7 mouse cellular contexts compared by ENCODE assay signal in the genomic region with DNA sequence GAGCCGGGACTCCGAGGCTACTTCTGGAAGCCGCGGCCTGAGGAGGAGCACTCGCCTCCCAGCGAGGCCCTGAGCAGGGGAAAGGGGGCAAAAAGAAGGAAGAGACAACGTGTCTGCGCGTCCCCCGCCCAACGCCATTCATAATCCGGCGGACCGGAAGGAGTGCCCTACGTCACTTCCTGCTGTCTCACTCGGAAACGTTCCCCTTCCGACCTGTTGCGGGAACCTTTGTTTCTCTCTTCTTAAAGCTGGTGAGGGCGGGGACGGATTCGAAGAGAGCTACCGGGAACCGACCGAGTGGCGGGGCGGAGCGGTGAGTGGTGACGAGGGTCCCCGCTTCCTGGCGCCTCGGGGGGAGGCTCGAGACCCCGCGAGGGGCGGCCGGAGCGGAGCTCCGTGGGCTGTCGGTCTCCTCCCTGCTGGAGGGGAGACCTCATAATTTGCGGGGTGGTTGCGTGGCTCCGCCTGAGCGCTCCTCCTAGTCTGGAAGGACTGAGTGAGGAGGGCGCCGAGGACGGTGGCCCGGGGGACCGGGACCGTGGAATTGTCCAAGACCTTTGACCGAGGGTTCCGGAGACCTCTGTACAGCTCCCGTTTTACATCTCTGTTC. TPM values are rescaled to one million over a fixed set of nuclear protein-coding genes. Genes with fewer than 3 reads are reported as not detected.
DNase-seq lines count a peak whose midpoint lies in the region; ATAC-seq lines count a peak whose summit lies in the region.

Gene Ints12, plus strand, starts transcription at position 177 of the 610 bp plus-strand sequence.
Gene Gstcd, minus strand, starts transcription at position 370 of the 610 bp plus-strand sequence.

- H3K27ac ChIP-seq in embryonic facial prominence, embryonic 12.5 days, result peak within 1 kb of the TSS; percentile 99
- peak within 1 kb of the TSS; percentile 97 for H3K27ac ChIP-seq in limb, embryonic 11.5 days (replicated peaks; ENCODE audit: low read depth, low read length)
- H3K27ac ChIP-seq in midbrain, embryonic 14.5 days (replicated peaks; ENCODE audit: low read depth, low read length), result peak within 1 kb of the TSS; percentile 98

- no peaks in the 10 kb centered on the region for H3K27me3 ChIP-seq in embryonic facial prominence, embryonic 12.5 days
- no peaks in the 10 kb centered on the region for H3K27me3 ChIP-seq in limb, embryonic 11.5 days (ENCODE audit: control insufficient read depth, insufficient read depth, low read length)
- no peaks in the 10 kb centered on the region for H3K27me3 ChIP-seq in midbrain, embryonic 14.5 days (ENCODE audit: control insufficient read depth, insufficient read depth, low read length)

- no peaks in the 10 kb centered on the region for H3K9me3 ChIP-seq in embryonic facial prominence, embryonic 12.5 days
- no peaks in the 10 kb centered on the region for H3K9me3 ChIP-seq in limb, embryonic 11.5 days (ENCODE audit: control insufficient read depth, low read length)
- no peaks in the 10 kb centered on the region for H3K9me3 ChIP-seq in midbrain, embryonic 14.5 days (ENCODE audit: control insufficient read depth, low read length)

- ATAC-seq in embryonic facial prominence, embryonic 12.5 days (ENCODE audit: insufficient number of reproducible peaks, insufficient read depth, low FRiP score, low TSS enrichment), result peak; percentile 98
- ATAC-seq in limb, embryonic 11.5 days (ENCODE audit: insufficient number of reproducible peaks, low FRiP score, low TSS enrichment, low read depth), result peak; percentile 97
- ATAC-seq in midbrain, embryonic 14.5 days (ENCODE audit: low FRiP score, low TSS enrichment), result peak; percentile 98

- peaks cover 10% of the 10 kb centered on the region for H3K4me1 ChIP-seq in embryonic facial prominence, embryonic 12.5 days
- H3K4me1 ChIP-seq in limb, embryonic 11.5 days (ENCODE audit: control insufficient read depth, insufficient read depth, low read length), result no peaks in the 10 kb centered on the region
- H3K4me1 ChIP-seq in midbrain, embryonic 14.5 days (ENCODE audit: control insufficient read depth, insufficient read depth, low read length), result peaks cover 15% of the 10 kb centered on the region

- WGBS in embryonic facial prominence, embryonic 12.5 days, result under 1% methylated on average over 53 of the region's 53 CpGs
- under 1% methylated on average over 47 of the region's 53 CpGs for WGBS in limb, embryonic 11.5 days
- under 1% methylated on average over 53 of the region's 53 CpGs for WGBS in midbrain, embryonic 14.5 days

- H3K9ac ChIP-seq in embryonic facial prominence, embryonic 12.5 days, result peak within 1 kb of the TSS; percentile 96
- peak within 1 kb of the TSS; percentile 99 for H3K9ac ChIP-seq in limb, embryonic 11.5 days (ENCODE audit: low read length)
- H3K9ac ChIP-seq in midbrain, embryonic 14.5 days (replicated peaks; ENCODE audit: low read length), result peak within 1 kb of the TSS; percentile 93

- DNase-seq in adrenal gland, postnatal 25 days, result peak; percentile 88
- DNase-seq in heart, adult 11 months, result peak; percentile 99
- DNase-seq in kidney, adult 18-20 months, result peak; percentile 93
- peak; percentile 95 for DNase-seq in limb, embryonic 11.5 days (ENCODE audit: low spot score)
- peak; percentile 99 for DNase-seq in midbrain, embryonic 14.5 days
- peak; percentile 79 to 88 for DNase-seq in spleen, adult 18-20 months

- H3K4me2 ChIP-seq in embryonic facial prominence, embryonic 12.5 days (replicated peaks), result peak within 1 kb of the TSS; percentile 60
- H3K4me2 ChIP-seq in limb, embryonic 11.5 days (ENCODE audit: low read depth, severe bottlenecking), result peak within 1 kb of the TSS; percentile 65
- H3K4me2 ChIP-seq in midbrain, embryonic 14.5 days (ENCODE audit: low read length), result peak within 1 kb of the TSS; percentile 62

- H3K36me3 ChIP-seq in embryonic facial prominence, embryonic 12.5 days, result no peaks in the 10 kb centered on the region
- no peaks in the 10 kb centered on the region for H3K36me3 ChIP-seq in limb, embryonic 11.5 days (ENCODE audit: control insufficient read depth, insufficient read depth, low read length)
- peaks cover 2% of the 10 kb centered on the region; the same call in 1 of the 2 replicates for H3K36me3 ChIP-seq in midbrain, embryonic 14.5 days (ENCODE audit: control insufficient read depth, insufficient read depth, low read length)

- H3K4me3 ChIP-seq in embryonic facial prominence, embryonic 12.5 days, result peak within 1 kb of the TSS; percentile 90
- H3K4me3 ChIP-seq in limb, embryonic 11.5 days (ENCODE audit: low read depth, low read length), result peak within 1 kb of the TSS; percentile 89
- peak within 1 kb of the TSS; percentile 95 for H3K4me3 ChIP-seq in midbrain, embryonic 14.5 days (replicated peaks; ENCODE audit: low read depth, low read length)

RNA-seq across cellular contexts. Expression of gene Ints12, which starts in this region (rescaled TPM):
- 11.1 and 15.5 TPM in 2 replicates for total RNA-seq in adrenal gland, postnatal 25 days (2021)
- polyA plus RNA-seq in embryonic facial prominence, embryonic 12.5 days (2016; fragmentation: Nextera tagmentation; extraction: Ambion mirVana), result 24.4 and 25.2 TPM in 2 replicates
- 23.0 and 25.3 TPM in 2 replicates for polyA plus RNA-seq in limb, embryonic 11.5 days (2014; fragmentation: Nextera tagmentation; extraction: Ambion mirVana)
- 17.9 and 21.4 TPM in 2 replicates for polyA plus RNA-seq in midbrain, embryonic 14.5 days (2014; fragmentation: Nextera tagmentation; extraction: Ambion mirVana)

RNA-seq across cellular contexts. Expression of gene Gstcd, which starts in this region (rescaled TPM):
- total RNA-seq in adrenal gland, postnatal 25 days (2021), result 16.3 and 16.9 TPM in 2 replicates
- 8.5 and 9.1 TPM in 2 replicates for polyA plus RNA-seq in embryonic facial prominence, embryonic 12.5 days (2016; fragmentation: Nextera tagmentation; extraction: Ambion mirVana)
- 10.9 and 12.1 TPM in 2 replicates for polyA plus RNA-seq in limb, embryonic 11.5 days (2014; fragmentation: Nextera tagmentation; extraction: Ambion mirVana)
- 4.9 and 6.0 TPM in 2 replicates for polyA plus RNA-seq in midbrain, embryonic 14.5 days (2014; fragmentation: Nextera tagmentation; extraction: Ambion mirVana)

Comparison
In these comparisons a context has a peak if more than half of its experiments do, and no peak if none do; other contexts are left out.
1. Peak in every context shown above with its lines: DNase-seq, ATAC-seq, H3K4me3 ChIP-seq and H3K27ac ChIP-seq.